Mouse (Mus musculus): ENCODE data around the gene Arid1a. TPM values are rescaled to one million over a fixed set of nuclear protein-coding genes. Genes with fewer than 3 reads are reported as not detected.
"Not testable (repeated sequence)": the region's sequence is repeated elsewhere in the genome, so short reads cannot be mapped to it uniquely, and the experiment has no call there.

Gene Arid1a
- polyA plus RNA-seq, 1 experiment from 2014 or later = 24.2 TPM

GRCm38 (mm10) chr4:133651986-133652385, 104.6 kb downstream of the Arid1a start:
- Histone ChIP-seq H3K9me3 (ENCODE audit: control insufficient read depth, low read length) (no peaks in the 10 kb centered on the region), H3K4me3 (ENCODE audit: low read length) (no peak overlapping the region), H3K4me2 (ENCODE audit: low read length) (no peak overlapping the region), H3K27me3 (replicated peaks; ENCODE audit: control insufficient read depth, insufficient read depth, low read length) (no peaks in the 10 kb centered on the region), H3K4me1 (ENCODE audit: control insufficient read depth, insufficient read depth, low read depth, low read length) (peaks cover 5% of the 10 kb centered on the region; the same call in 1 of the 2 replicates), H3K27ac (ENCODE audit: low read depth, low read length) (no peak overlapping the region), H3K9ac (ENCODE audit: low read depth, low read length) (no peak overlapping the region), H3K36me3 (ENCODE audit: control insufficient read depth, insufficient read depth, low read length) (no peaks in the 10 kb centered on the region)
- 82% methylated on average over 4 of the region's 4 CpGs for WGBS
- ATAC-seq = no peak

- H3K36me3 ChIP-seq (ENCODE audit: control insufficient read depth, insufficient read depth, low read length) = no peaks in the 10 kb centered on the region
- no peaks in the 10 kb centered on the region for H3K27me3 ChIP-seq (replicated peaks; ENCODE audit: control insufficient read depth, insufficient read depth, low read length)
- H3K4me1 ChIP-seq (ENCODE audit: control insufficient read depth, insufficient read depth, low read depth, low read length) = peaks cover 4% of the 10 kb centered on the region; the same call in 1 of the 2 replicates
- ATAC-seq = no peak
- no peak overlapping the region for H3K27ac ChIP-seq (ENCODE audit: low read depth, low read length)
- 47% methylated on average over 10 of the region's 10 CpGs for WGBS
- no peak overlapping the region for H3K9ac ChIP-seq (ENCODE audit: low read depth, low read length)
- H3K4me3 ChIP-seq (ENCODE audit: low read length) = no peak overlapping the region
- H3K9me3 ChIP-seq (ENCODE audit: control insufficient read depth, low read length) = no peaks in the 10 kb centered on the region
- no peak overlapping the region for H3K4me2 ChIP-seq (ENCODE audit: low read length)
These were observed 105.1 kb downstream of the Arid1a start for GRCm38 (mm10) chr4:133651445-133651844.

GRCm38 (mm10) chr4:133649989-133650699, 106.4 kb downstream of the Arid1a start, which contains the start of gene Zdhhc18:
Gene Zdhhc18 (minus strand): TSS chr4:133650154.
- peak within 1 kb of the TSS; percentile 27 for H3K9ac ChIP-seq (ENCODE audit: low read depth, low read length)
- ATAC-seq = peak; percentile 64; the same call in 1 of the 2 replicates
- peaks cover 3% of the 10 kb centered on the region; the same call in 1 of the 2 replicates for H3K4me1 ChIP-seq (ENCODE audit: control insufficient read depth, insufficient read depth, low read depth, low read length)
- H3K4me2 ChIP-seq (ENCODE audit: low read length) = peak within 1 kb of the TSS; percentile 43
- WGBS = 36% methylated on average over 7 of the region's 7 CpGs
- peak within 1 kb of the TSS; percentile 20 for H3K4me3 ChIP-seq (ENCODE audit: low read length)
- H3K36me3 ChIP-seq (ENCODE audit: control insufficient read depth, insufficient read depth, low read length) = no peaks in the 10 kb centered on the region
- H3K27me3 ChIP-seq (replicated peaks; ENCODE audit: control insufficient read depth, insufficient read depth, low read length) = no peaks in the 10 kb centered on the region
- no peak within 1 kb of the TSS for H3K27ac ChIP-seq (ENCODE audit: low read depth, low read length)
- peaks cover 3% of the 10 kb centered on the region; the same call in 1 of the 2 replicates for H3K9me3 ChIP-seq (ENCODE audit: control insufficient read depth, low read length)

GRCm38 (mm10) chr4:133649464-133649863, 107.1 kb downstream of the Arid1a start:
- WGBS = 83% methylated on average over 5 of the region's 5 CpGs
- peak overlapping the region; percentile 27; the same call in 1 of the 2 replicates for H3K9ac ChIP-seq (ENCODE audit: low read depth, low read length)
- ATAC-seq = not testable (repeated sequence)

GRCm38 (mm10) chr4:133645680-133646079, 110.9 kb downstream of the Arid1a start:
- H3K9me3 ChIP-seq (ENCODE audit: control insufficient read depth, low read length) = peaks cover 7% of the 10 kb centered on the region; the same call in 1 of the 2 replicates
- H3K27me3 ChIP-seq (replicated peaks; ENCODE audit: control insufficient read depth, insufficient read depth, low read length) = no peaks in the 10 kb centered on the region
- ATAC-seq = no peak
- H3K9ac ChIP-seq (ENCODE audit: low read depth, low read length) = no peak overlapping the region
- no peaks in the 10 kb centered on the region for H3K36me3 ChIP-seq (ENCODE audit: control insufficient read depth, insufficient read depth, low read length)
- no peak overlapping the region for H3K27ac ChIP-seq (ENCODE audit: low read depth, low read length)
- H3K4me2 ChIP-seq (ENCODE audit: low read length) = no peak overlapping the region
- WGBS = 53% methylated on average over 21 of the region's 21 CpGs
- H3K4me1 ChIP-seq (ENCODE audit: control insufficient read depth, insufficient read depth, low read depth, low read length) = peaks cover 3% of the 10 kb centered on the region; the same call in 1 of the 2 replicates
- H3K4me3 ChIP-seq (ENCODE audit: low read length) = no peak overlapping the region

More at GRCm38 (mm10) chr4:133649464-133649863, 107.1 kb downstream of the Arid1a start:
- H3K9me3 ChIP-seq (ENCODE audit: control insufficient read depth, low read length); H3K27me3 ChIP-seq (replicated peaks; ENCODE audit: control insufficient read depth, insufficient read depth, low read length); H3K36me3 ChIP-seq (ENCODE audit: control insufficient read depth, insufficient read depth, low read length); H3K27ac ChIP-seq (ENCODE audit: low read depth, low read length); H3K4me1 ChIP-seq (ENCODE audit: control insufficient read depth, insufficient read depth, low read depth, low read length): not testable (repeated sequence)
- Histone ChIP-seq H3K4me3 (ENCODE audit: low read length) (peak overlapping the region; percentile 20), H3K4me2 (ENCODE audit: low read length) (peak overlapping the region; percentile 43)

- 82% methylated on average over 3 of the region's 3 CpGs for WGBS
These were observed 111.4 kb downstream of the Arid1a start for GRCm38 (mm10) chr4:133645195-133645594.

GRCm38 (mm10) chr4:133634043-133634410, 122.5 kb downstream of the Arid1a start:
- H3K9me3 ChIP-seq (ENCODE audit: control insufficient read depth, low read length) = no peaks in the 10 kb centered on the region
- peaks cover 21% of the 10 kb centered on the region for H3K4me1 ChIP-seq (ENCODE audit: control insufficient read depth, insufficient read depth, low read depth, low read length)
- WGBS = 87% methylated on average over 5 of the region's 5 CpGs
- no peak overlapping the region for H3K9ac ChIP-seq (ENCODE audit: low read depth, low read length)
- H3K4me2 ChIP-seq (ENCODE audit: low read length) = no peak overlapping the region
- H3K4me3 ChIP-seq (ENCODE audit: low read length) = no peak overlapping the region
- no peak overlapping the region; the same call in 1 of the 2 replicates for H3K27ac ChIP-seq (ENCODE audit: low read depth, low read length)
- ATAC-seq = no peak
- no peaks in the 10 kb centered on the region for H3K27me3 ChIP-seq (replicated peaks; ENCODE audit: control insufficient read depth, insufficient read depth, low read length)
- no peaks in the 10 kb centered on the region for H3K36me3 ChIP-seq (ENCODE audit: control insufficient read depth, insufficient read depth, low read length)

More at GRCm38 (mm10) chr4:133645195-133645594, 111.4 kb downstream of the Arid1a start:
- peaks cover 7% of the 10 kb centered on the region; the same call in 1 of the 2 replicates for H3K9me3 ChIP-seq (ENCODE audit: control insufficient read depth, low read length)
- no peak overlapping the region for H3K4me3 ChIP-seq (ENCODE audit: low read length)
- H3K27me3 ChIP-seq (replicated peaks; ENCODE audit: control insufficient read depth, insufficient read depth, low read length) = no peaks in the 10 kb centered on the region
- no peak overlapping the region for H3K4me2 ChIP-seq (ENCODE audit: low read length)
- H3K27ac ChIP-seq (ENCODE audit: low read depth, low read length) = no peak overlapping the region
- no peaks in the 10 kb centered on the region for H3K36me3 ChIP-seq (ENCODE audit: control insufficient read depth, insufficient read depth, low read length)
- no peak for ATAC-seq
- no peak overlapping the region for H3K9ac ChIP-seq (ENCODE audit: low read depth, low read length)
- H3K4me1 ChIP-seq (ENCODE audit: control insufficient read depth, insufficient read depth, low read depth, low read length) = peaks cover 3% of the 10 kb centered on the region; the same call in 1 of the 2 replicates

- peak overlapping the region; percentile 99 for H3K9ac ChIP-seq (ENCODE audit: low read depth, low read length)
- no peaks in the 10 kb centered on the region for H3K36me3 ChIP-seq (ENCODE audit: control insufficient read depth, insufficient read depth, low read length)
- peaks cover 21% of the 10 kb centered on the region for H3K4me1 ChIP-seq (ENCODE audit: control insufficient read depth, insufficient read depth, low read depth, low read length)
- no peaks in the 10 kb centered on the region for H3K27me3 ChIP-seq (replicated peaks; ENCODE audit: control insufficient read depth, insufficient read depth, low read length)
- peak; percentile 90 for ATAC-seq
- H3K9me3 ChIP-seq (ENCODE audit: control insufficient read depth, low read length) = no peaks in the 10 kb centered on the region
- H3K27ac ChIP-seq (ENCODE audit: low read depth, low read length) = peak overlapping the region; percentile 90
- H3K4me3 ChIP-seq (ENCODE audit: low read length) = peak overlapping the region; percentile 92
- H3K4me2 ChIP-seq (ENCODE audit: low read length) = peak overlapping the region; percentile 71
- WGBS = 25% methylated on average over 15 of the region's 47 CpGs
These were observed 123.1 kb downstream of the Arid1a start for GRCm38 (mm10) chr4:133633332-133634042.
